Mouse (Mus musculus) megakaryocyte, embryonic 14.5 days (primary cell): ENCODE results near the gene Arhgef19. TPM values are rescaled to one million over a fixed set of nuclear protein-coding genes. Genes with fewer than 3 reads are reported as not detected.

ENCODE experiments used
- H3K27me3 ChIP-seq: replicated peaks from 2 replicates; pipeline ENCODE3; 2012; ENCODE audit warnings: inconsistent platforms
- H3K36me3 ChIP-seq: replicated peaks from 2 replicates; pipeline ENCODE3; 2012; ENCODE audit warnings: low read length, inconsistent platforms, mixed read lengths
- H3K4me1 ChIP-seq: 2 replicates; pipeline ENCODE4 v1.6.1; 2012; ENCODE audit warnings: inconsistent platforms
- H3K4me3 ChIP-seq: replicated peaks from 2 replicates; pipeline ENCODE3; 2012; ENCODE audit warnings: moderate library complexity, mild to moderate bottlenecking, inconsistent platforms
- H3K9me3 ChIP-seq: 2 replicates; pipeline ENCODE4 v1.6.1; 2012; ENCODE audit warnings: inconsistent platforms
- FLI1 ChIP-seq: IDR thresholded peaks from 2 replicates; pipeline ENCODE4 v1.6.1; 2012; ENCODE audit warnings: low read length, inconsistent platforms, mixed read lengths
- GATA1 ChIP-seq: IDR thresholded peaks from 3 replicates; pipeline ENCODE4 v1.6.1; 2012; ENCODE audit warnings: mixed read lengths, low read length, inconsistent platforms, borderline replicate concordance
- polyA plus RNA-seq: library from polyadenylated mRNA; stranded (reverse); fragments of >175 nt; gene quantifications from 2 replicates; pipeline ENCODE4 v1.2.3, GENCODE M21; 2012; ENCODE audit warnings: low replicate concordance; ENCODE audit not compliant: insufficient read depth

Gene Arhgef19
- polyA plus RNA-seq, 1 experiment: not detected

GRCm38 (mm10) chr4:141306057-141306456 is 66.8 kb downstream of the Arhgef19 start:
- Histone ChIP-seq H3K36me3 (no peaks in the 10 kb centered on the region), H3K27me3 (peaks cover 87% of the 10 kb centered on the region), H3K9me3 (0 out of 2 replicates have a peak, but pooled peaks cover 5% of the 10 kb centered on the region), H3K4me1 (peaks cover 42% of the 10 kb centered on the region), H3K4me3 (no peak overlapping the region)
- TF ChIP-seq GATA1 (no peak), FLI1 (no peak)

Other genes with a start within 250 kb of the Arhgef19 start
- not detected in 2 replicates for gene Mfap2, start 229.1 kb upstream of the Arhgef19 start, polyA plus RNA-seq
- gene Crocc, start 178.9 kb upstream of the Arhgef19 start, polyA plus RNA-seq: 4.0 and 4.2 TPM in 2 replicates
- 110 and 207 TPM in 2 replicates for gene Necap2, start 161.1 kb upstream of the Arhgef19 start, polyA plus RNA-seq
- not detected in 2 replicates for gene Spata21, start 151.2 kb upstream of the Arhgef19 start, polyA plus RNA-seq
- gene Szrd1, start 99.7 kb upstream of the Arhgef19 start, polyA plus RNA-seq: 136 and 184 TPM in 2 replicates
- 9.1 and 10.9 TPM in 2 replicates for gene Fbxo42, start 91.6 kb upstream of the Arhgef19 start, polyA plus RNA-seq
- gene Rsg1, start 25.5 kb upstream of the Arhgef19 start, polyA plus RNA-seq: not detected in 2 replicates
- gene Epha2, start 61.7 kb downstream of the Arhgef19 start, polyA plus RNA-seq: not detected in 2 replicates
- gene Fam131c, start 128.7 kb downstream of the Arhgef19 start, polyA plus RNA-seq: not detected in 2 replicates
- gene Clcnka, start 159.2 kb downstream of the Arhgef19 start, polyA plus RNA-seq: not detected in 2 replicates
- gene Clcnkb, start 176.5 kb downstream of the Arhgef19 start, polyA plus RNA-seq: not detected in 2 replicates
- gene Hspb7, start 181.3 kb downstream of the Arhgef19 start, polyA plus RNA-seq: not detected in 2 replicates
- gene Srarp, start 196.6 kb downstream of the Arhgef19 start, polyA plus RNA-seq: not detected in 2 replicates
- gene Zbtb17, start 205.2 kb downstream of the Arhgef19 start, polyA plus RNA-seq: 32.4 and 41.2 TPM in 2 replicates